Comparison of ENCODE assay signal across 11 mouse cellular contexts in genomic region chr6:65140082-65140749, GRCm38 (mm10). TPM values are rescaled to one million over a fixed set of nuclear protein-coding genes. Genes with fewer than 3 reads are reported as not detected.
A peak's percentile ranks its signal among the peaks of the same experiment; 100 is the strongest.
DNase-seq lines count a peak whose midpoint lies in the region; ATAC-seq lines count a peak whose summit lies in the region.
"Had no signal": no experiment of that assay in that cellular context is flagged by ENCODE, and none has a peak within 500 bp of the region (broad histone marks: within the 10 kb centered on the region; RNA-seq: fewer than 3 reads in every experiment).

No protein-coding gene starts in this region.

- no peaks in the 10 kb centered on the region for H3K27me3 ChIP-seq in kidney, embryonic 14.5 days (ENCODE audit: control insufficient read depth, insufficient read depth, low read length)
- H3K27me3 ChIP-seq in forebrain, embryonic 12.5 days, result no peaks in the 10 kb centered on the region
- no peaks in the 10 kb centered on the region for H3K27me3 ChIP-seq in midbrain, embryonic 13.5 days

- H3K4me2 ChIP-seq in kidney, embryonic 14.5 days (replicated peaks; ENCODE audit: low read depth, low read length), result no peak overlapping the region; the same call in 1 of the 2 replicates
- H3K4me2 ChIP-seq in forebrain, embryonic 12.5 days, result no peak overlapping the region
- H3K4me2 ChIP-seq in midbrain, embryonic 13.5 days (replicated peaks), result peak overlapping the region; percentile 28
- H3K4me2 ChIP-seq: heart, embryonic 11.5 days had no signal

- no peaks in the 10 kb centered on the region; the same call in 1 of the 2 replicates for H3K4me1 ChIP-seq in kidney, embryonic 14.5 days (ENCODE audit: control insufficient read depth, insufficient read depth, low read length)
- peaks cover 27% of the 10 kb centered on the region for H3K4me1 ChIP-seq in forebrain, embryonic 12.5 days
- peaks cover 32% of the 10 kb centered on the region for H3K4me1 ChIP-seq in midbrain, embryonic 13.5 days (replicated peaks)

- peak; percentile 87 for ATAC-seq in kidney, embryonic 14.5 days (ENCODE audit: low FRiP score, low TSS enrichment)
- ATAC-seq in CD4-positive, CD25-positive, alpha-beta regulatory T cell, adult 4 months, result peak; percentile 3
- ATAC-seq in forebrain, embryonic 12.5 days (ENCODE audit: low FRiP score), result peak; percentile 83
- ATAC-seq in midbrain, embryonic 13.5 days, result peak; percentile 84
- ATAC-seq: lung, postnatal 0 days had no signal

- DNase-seq in kidney, adult 18-20 months, result no peak
- DNase-seq in right cerebral cortex, postnatal 4 days, result no peak
- DNase-seq in cerebellum, adult 11 months, result no peak
- no peak for DNase-seq in cerebellum, postnatal 14 days
- DNase-seq: thymus, postnatal 14 days had no signal

- 42% methylated on average over 5 of the region's 5 CpGs for WGBS in kidney, embryonic 14.5 days
- WGBS in forebrain, embryonic 12.5 days, result 15% methylated on average over 5 of the region's 5 CpGs
- 15% methylated on average over 5 of the region's 5 CpGs for WGBS in midbrain, embryonic 13.5 days

- no peak overlapping the region for H3K9ac ChIP-seq in kidney, embryonic 14.5 days (ENCODE audit: low read depth, low read length)
- H3K9ac ChIP-seq in forebrain, embryonic 12.5 days, result no peak overlapping the region
- H3K9ac ChIP-seq in midbrain, embryonic 13.5 days (replicated peaks), result no peak overlapping the region

- H3K36me3 ChIP-seq in kidney, embryonic 14.5 days (ENCODE audit: control insufficient read depth, insufficient read depth, low read length), result no peaks in the 10 kb centered on the region
- no peaks in the 10 kb centered on the region for H3K36me3 ChIP-seq in forebrain, embryonic 12.5 days (replicated peaks)
- H3K36me3 ChIP-seq in midbrain, embryonic 13.5 days, result no peaks in the 10 kb centered on the region

- no peak overlapping the region for H3K4me3 ChIP-seq in kidney, embryonic 14.5 days (ENCODE audit: low read length)
- no peak overlapping the region for H3K4me3 ChIP-seq in forebrain, embryonic 12.5 days (replicated peaks)
- no peak overlapping the region for H3K4me3 ChIP-seq in midbrain, embryonic 13.5 days (replicated peaks)

- H3K9me3 ChIP-seq in kidney, embryonic 14.5 days (ENCODE audit: control insufficient read depth, low read length), result no peaks in the 10 kb centered on the region
- H3K9me3 ChIP-seq in forebrain, embryonic 12.5 days, result no peaks in the 10 kb centered on the region
- H3K9me3 ChIP-seq in midbrain, embryonic 13.5 days, result no peaks in the 10 kb centered on the region

- 0 out of 2 replicates have a peak overlapping the region, but pooled peaks have one; percentile 24 for H3K27ac ChIP-seq in kidney, embryonic 14.5 days (ENCODE audit: low read depth, low read length)
- peak overlapping the region; percentile 66 for H3K27ac ChIP-seq in forebrain, embryonic 12.5 days
- H3K27ac ChIP-seq in midbrain, embryonic 13.5 days, result peak overlapping the region; percentile 65

RNA-seq across cellular contexts. Expression of gene Hpgds, which starts 4.5 kb away (rescaled TPM):
- polyA plus RNA-seq in kidney, embryonic 14.5 days (2014; fragmentation: Nextera tagmentation; extraction: Ambion mirVana), result 3.8 and 4.1 TPM in 2 replicates
- polyA plus RNA-seq in CD4-positive, CD25-positive, alpha-beta regulatory T cell, adult 4 months (2017; shearing (Covaris generic)), result 1 to 10 TPM; 8.9 TPM
- polyA plus RNA-seq in forebrain, embryonic 12.5 days (2016; fragmentation: Nextera tagmentation; extraction: Ambion mirVana), result 5.9 and 6.1 TPM in 2 replicates
- 6.0 and 7.1 TPM in 2 replicates for polyA plus RNA-seq in midbrain, embryonic 13.5 days (2015; fragmentation: Nextera tagmentation; extraction: Ambion mirVana)

Comparison
In these comparisons a context has a peak if more than half of its experiments do, and no peak if none do; other contexts are left out.
1. ATAC-seq: peak in every context shown above with its lines; median percentile 87 in kidney, embryonic 14.5 days; 84 in midbrain, embryonic 13.5 days; 83 in forebrain, embryonic 12.5 days; 3 in CD4-positive, CD25-positive, alpha-beta regulatory T cell, adult 4 months.